Mouse (Mus musculus) lung, embryonic 14.5 days (tissue): ENCODE measurements around the gene Ptgdr. TPM values are rescaled to one million over a fixed set of nuclear protein-coding genes. Genes with fewer than 3 reads are reported as not detected.
"Not testable (repeated sequence)": the region's sequence is repeated elsewhere in the genome, so short reads cannot be mapped to it uniquely, and the experiment has no call there.

Source experiments
- ATAC-seq: fragments of 200-750 bp; cut with Nextera tagmentation; 2 replicates; pipeline ENCODE4 v1.8.0; 2017; ENCODE audit warnings: mild to moderate bottlenecking, moderate TSS enrichment, moderate library complexity; ENCODE audit not compliant: insufficient read depth
- DNase-seq: peaks from one replicate; pipeline ENCODE4 v3.0.0-alpha.2; 2015
- H3K27ac ChIP-seq: fragments of 300-500 bp; sonication (generic); 2 replicates; pipeline ENCODE4 v1.5.1; 2014; ENCODE audit warnings: low read depth, mild to moderate bottlenecking, moderate library complexity
- H3K27me3 ChIP-seq: fragments of 300-500 bp; sonication (generic); 2 replicates; pipeline ENCODE4 v1.6.1; 2014; ENCODE audit warnings: low read length, control low read depth; ENCODE audit not compliant: insufficient read depth
- H3K36me3 ChIP-seq: fragments of 300-500 bp; sonication (generic); 2 replicates; pipeline ENCODE4 v1.6.1; 2014; ENCODE audit warnings: control low read depth; ENCODE audit not compliant: insufficient read depth
- H3K4me1 ChIP-seq: fragments of 300-500 bp; sonication (generic); 2 replicates; pipeline ENCODE4 v1.6.1; 2014; ENCODE audit warnings: antibody characterized with exemption, control low read depth; ENCODE audit not compliant: insufficient read depth
- H3K4me2 ChIP-seq: fragments of 300-500 bp; sonication (generic); 2 replicates; pipeline ENCODE4 v1.6.1; 2014; ENCODE audit warnings: mild to moderate bottlenecking
- H3K4me3 ChIP-seq: fragments of 300-500 bp; sonication (generic); 2 replicates; pipeline ENCODE4 v1.5.1; 2014; ENCODE audit warnings: low read depth, low read length
- H3K9ac ChIP-seq: fragments of 300-500 bp; sonication (generic); 2 replicates; pipeline ENCODE4 v1.6.1; 2014
- H3K9me3 ChIP-seq: fragments of 300-500 bp; sonication (generic); 2 replicates; pipeline ENCODE4 v1.6.1; 2016; ENCODE audit warnings: low read depth, low read length, control low read depth
- CTCF ChIP-seq: IDR thresholded peaks from 2 replicates; pipeline ENCODE4 v1.5.1; 2016; ENCODE audit warnings: antibody characterized with exemption, low read depth
- WGBS: fragments of 180-500 bp; shearing (Covaris S2); extraction: QIAGEN DNeasy Blood & Tissue Kit; methylation state at CpG from one replicate; pipeline ENCODE4 v1.1.7; 2014; 5-methylcytosine and 5-hydroxymethylcytosine counted together
- polyA plus RNA-seq: library from polyadenylated mRNA; unstranded; fragments of >200 nt; fragmentation: Nextera tagmentation; extraction: Ambion mirVana; gene quantifications from 2 replicates; pipeline ENCODE4 v1.2.1, GENCODE M21; 2014

The Ptgdr gene
- polyA plus RNA-seq, 1 experiment from 2014 or later = 0.09 TPM

DNA sequence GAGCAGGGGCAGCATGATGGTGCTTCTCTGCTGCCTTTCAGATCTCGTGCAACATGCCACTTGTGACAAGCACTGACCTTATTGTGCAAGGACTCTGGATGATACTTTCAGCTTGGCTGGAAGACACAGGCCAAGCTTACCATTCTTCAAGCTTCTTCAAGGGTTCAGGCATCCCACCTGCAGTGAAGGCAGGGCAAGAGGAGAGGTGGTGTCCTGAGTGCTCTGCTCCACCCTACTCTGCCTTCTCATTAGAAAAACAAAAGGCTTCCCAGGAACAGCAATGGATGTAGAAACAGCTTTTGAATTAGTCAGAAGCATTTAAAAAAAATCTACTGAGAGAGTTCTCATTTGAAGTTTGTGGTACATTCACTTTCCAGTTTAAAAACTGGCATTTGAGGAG is 20.5 kb downstream of the Ptgdr start:
- no peak for ATAC-seq
- Histone ChIP-seq H3K27ac (no peak overlapping the region), H3K9me3 (no peaks in the 10 kb centered on the region), H3K4me3 (no peak overlapping the region), H3K36me3 (no peaks in the 10 kb centered on the region), H3K9ac (no peak overlapping the region), H3K4me2 (no peak overlapping the region), H3K4me1 (no peaks in the 10 kb centered on the region), H3K27me3 (no peaks in the 10 kb centered on the region)
- 71% methylated on average over 1 of the region's 1 CpGs for WGBS
- TF ChIP-seq CTCF = no peak
- DNase-seq = no peak

DNA sequence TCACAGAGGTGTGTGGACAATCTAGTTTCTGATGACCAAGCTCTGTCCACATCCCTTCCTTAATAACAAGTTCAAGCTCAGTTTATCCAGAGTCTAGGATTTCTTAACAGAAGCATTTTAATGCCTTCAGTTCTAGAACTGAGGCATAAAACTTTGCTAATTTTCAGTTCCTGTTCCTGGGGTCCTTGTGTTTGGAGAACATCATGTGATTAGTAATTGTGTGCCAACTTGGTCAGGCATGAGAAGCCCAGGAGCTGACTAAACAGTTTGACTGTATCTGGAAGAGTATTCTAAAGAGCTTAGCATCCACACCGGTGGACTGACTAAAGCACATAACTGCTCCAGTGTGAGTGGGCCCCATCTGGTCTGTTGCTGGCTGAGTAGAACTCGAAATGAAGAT is 24.0 kb downstream of the Ptgdr start:
- Histone ChIP-seq H3K4me3 (no peak overlapping the region), H3K36me3 (no peaks in the 10 kb centered on the region), H3K4me2 (no peak overlapping the region), H3K27ac (no peak overlapping the region), H3K27me3 (no peaks in the 10 kb centered on the region), H3K9me3 (no peaks in the 10 kb centered on the region), H3K4me1 (no peaks in the 10 kb centered on the region), H3K9ac (no peak overlapping the region)
- 67% methylated on average over 2 of the region's 2 CpGs for WGBS
- TF ChIP-seq CTCF = no peak
- DNase-seq (no peak), ATAC-seq (no peak)

GRCm38 (mm10) chr14:44834134-44834533 is 25.0 kb downstream of the Ptgdr start:
- not testable (repeated sequence) for H3K27ac ChIP-seq, H3K4me1 ChIP-seq, DNase-seq, ATAC-seq, H3K4me3 ChIP-seq, H3K9ac ChIP-seq, H3K4me2 ChIP-seq, H3K9me3 ChIP-seq, H3K36me3 ChIP-seq, H3K27me3 ChIP-seq
- 52% methylated on average over 3 of the region's 3 CpGs for WGBS

GRCm38 (mm10) chr14:44833096-44833495 is 26.1 kb downstream of the Ptgdr start:
- not testable (repeated sequence) for H3K27ac ChIP-seq, H3K4me2 ChIP-seq, DNase-seq, H3K4me1 ChIP-seq, H3K27me3 ChIP-seq, H3K36me3 ChIP-seq, H3K4me3 ChIP-seq, H3K9me3 ChIP-seq, H3K9ac ChIP-seq, ATAC-seq
- 94% methylated on average over 4 of the region's 4 CpGs for WGBS

GRCm38 (mm10) chr14:44827736-44828135 is 31.4 kb downstream of the Ptgdr start:
- Histone ChIP-seq H3K4me3 (no peak overlapping the region), H3K4me1 (no peaks in the 10 kb centered on the region), H3K9me3 (no peaks in the 10 kb centered on the region), H3K27ac (no peak overlapping the region), H3K4me2 (no peak overlapping the region), H3K9ac (no peak overlapping the region), H3K36me3 (no peaks in the 10 kb centered on the region), H3K27me3 (no peaks in the 10 kb centered on the region)
- no peak for DNase-seq
- 61% methylated on average over 4 of the region's 4 CpGs for WGBS
- no peak for TF ChIP-seq CTCF
- ATAC-seq = no peak

GRCm38 (mm10) chr14:44821177-44822057 is 37.8 kb downstream of the Ptgdr start:
- no peaks in the 10 kb centered on the region for H3K9me3 ChIP-seq
- ATAC-seq (peak; percentile 72), DNase-seq (peak; percentile 44)
- H3K4me3 ChIP-seq = no peak overlapping the region
- no peak for TF ChIP-seq CTCF
- no peak overlapping the region for H3K4me2 ChIP-seq
- no peaks in the 10 kb centered on the region for H3K27me3 ChIP-seq
- H3K9ac ChIP-seq = no peak overlapping the region
- H3K27ac ChIP-seq = no peak overlapping the region
- H3K36me3 ChIP-seq = no peaks in the 10 kb centered on the region
- WGBS = 42% methylated on average over 7 of the region's 7 CpGs
- H3K4me1 ChIP-seq = no peaks in the 10 kb centered on the region

GRCm38 (mm10) chr14:44813152-44813551 is 46.0 kb downstream of the Ptgdr start:
- H3K27me3 ChIP-seq, H3K9me3 ChIP-seq, H3K27ac ChIP-seq, H3K4me2 ChIP-seq, DNase-seq, H3K4me1 ChIP-seq, H3K9ac ChIP-seq, H3K36me3 ChIP-seq, ATAC-seq, H3K4me3 ChIP-seq: not testable (repeated sequence)

Other genes starting within 250 kb of the Ptgdr start
- not detected in 2 replicates for gene Gm5624, start 231.4 kb downstream of the Ptgdr start, polyA plus RNA-seq
- not detected in 2 replicates for gene Gm8257, start 152.9 kb downstream of the Ptgdr start, polyA plus RNA-seq
- not detected in 2 replicates for gene Gm8267, start 109.0 kb downstream of the Ptgdr start, polyA plus RNA-seq
- gene Ptger2, start 128.8 kb upstream of the Ptgdr start, polyA plus RNA-seq = 2.8 TPM in 2 replicates